Mouse (Mus musculus) stomach, postnatal 0 days (tissue): Measurements from ENCODE around the gene Abr. TPM values are rescaled to one million over a fixed set of nuclear protein-coding genes. Genes with fewer than 3 reads are reported as not detected.

ENCODE experiments used
- ATAC-seq: fragments of 200-750 bp; cut with Nextera tagmentation; 2 replicates; pipeline ENCODE4 v1.8.0; 2017; ENCODE audit not compliant: low FRiP score, low TSS enrichment
- DNase-seq: peaks from one replicate; pipeline ENCODE4 v3.0.0-alpha.2; 2016; ENCODE audit warnings: low spot score
- H3K27ac ChIP-seq: fragments of 300-500 bp; sonication (generic); replicated peaks from 2 replicates; pipeline ENCODE4 v1.5.1; 2014; ENCODE audit warnings: mild to moderate bottlenecking, control low read depth
- H3K27me3 ChIP-seq: fragments of 300-500 bp; sonication (generic); 2 replicates; pipeline ENCODE4 v1.6.1; 2014; ENCODE audit warnings: low read length; ENCODE audit not compliant: control insufficient read depth, insufficient read depth
- H3K36me3 ChIP-seq: fragments of 300-500 bp; sonication (generic); 2 replicates; pipeline ENCODE4 v1.6.1; 2014; ENCODE audit warnings: low read length, mixed read lengths; ENCODE audit not compliant: control insufficient read depth, insufficient read depth
- H3K4me1 ChIP-seq: fragments of 300-500 bp; sonication (generic); replicated peaks from 2 replicates; pipeline ENCODE4 v1.6.1; 2014; ENCODE audit warnings: antibody characterized with exemption; ENCODE audit not compliant: control insufficient read depth, insufficient read depth
- H3K4me2 ChIP-seq: fragments of 300-500 bp; sonication (generic); replicated peaks from 2 replicates; pipeline ENCODE4 v1.6.1; 2014; ENCODE audit warnings: low read depth, mild to moderate bottlenecking, control low read depth, moderate library complexity
- H3K4me3 ChIP-seq: fragments of 300-500 bp; sonication (generic); 2 replicates; pipeline ENCODE4 v1.5.1; 2014; ENCODE audit warnings: low read depth, low read length, control low read depth
- H3K9ac ChIP-seq: fragments of 300-500 bp; sonication (generic); 2 replicates; pipeline ENCODE4 v1.6.1; 2014; ENCODE audit warnings: mild to moderate bottlenecking, low read length, control low read depth, mixed read lengths
- H3K9me3 ChIP-seq: fragments of 300-500 bp; sonication (generic); 2 replicates; pipeline ENCODE4 v1.6.1; 2016; ENCODE audit warnings: low read length; ENCODE audit not compliant: control insufficient read depth
- CTCF ChIP-seq: IDR thresholded peaks from 2 replicates; pipeline ENCODE4 v1.5.1; 2016; ENCODE audit warnings: antibody characterized with exemption, low read depth, mild to moderate bottlenecking, moderate library complexity
- EP300 ChIP-seq: optimal IDR thresholded peaks from 2 replicates; pipeline ENCODE3; 2016; ENCODE audit warnings: antibody characterized with exemption
- whole genome bisulfite sequencing: fragments of 180-500 bp; shearing (Covaris S2); extraction: QIAGEN DNeasy Blood & Tissue Kit; methylation state at CpG from one replicate; pipeline ENCODE4 v1.1.7; 2014; 5-methylcytosine and 5-hydroxymethylcytosine counted together
- polyA plus RNA-seq: library from polyadenylated mRNA; unstranded; fragments of >200 nt; fragmentation: Nextera tagmentation; extraction: Ambion mirVana; gene quantifications from 2 replicates; pipeline ENCODE4 v1.2.1, GENCODE M21; 2015

Gene Abr
- polyA plus RNA-seq, 1 experiment from 2014 or later: 19.3 TPM

DNA sequence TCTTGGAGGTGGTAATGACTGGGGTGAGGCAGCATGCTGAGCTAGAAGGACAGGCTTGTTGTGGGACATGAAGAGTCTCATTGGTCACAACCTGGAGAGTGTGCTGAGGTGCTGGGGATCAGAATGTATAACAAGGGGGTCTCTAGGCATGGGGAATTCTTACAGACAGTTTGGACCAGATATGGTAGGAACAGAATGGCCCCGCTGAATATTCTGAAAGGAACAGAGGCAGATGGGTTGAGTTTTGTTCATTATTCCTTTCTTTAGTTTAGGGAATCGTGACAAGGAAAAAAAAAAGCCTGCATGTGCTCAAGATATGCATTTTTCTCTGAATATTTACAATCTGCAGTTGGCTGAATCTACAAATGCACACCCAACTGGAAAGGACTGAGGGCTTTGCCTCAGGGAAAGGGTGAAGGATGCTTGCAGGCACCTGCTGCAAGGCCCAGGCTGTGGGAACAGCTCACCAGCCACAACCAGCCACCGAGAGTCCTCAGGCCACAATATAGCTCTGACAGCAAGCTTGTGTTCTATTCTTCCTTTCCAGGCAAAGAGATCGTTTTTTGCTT is 73.9 kb downstream of the Abr start:
- H3K4me2 ChIP-seq: no peak overlapping the region
- no peak overlapping the region for H3K9ac ChIP-seq
- TF ChIP-seq CTCF (no peak), EP300 (no peak)
- no peaks in the 10 kb centered on the region for H3K27me3 ChIP-seq
- H3K27ac ChIP-seq: no peak overlapping the region
- no peak overlapping the region for H3K4me3 ChIP-seq
- no peaks in the 10 kb centered on the region for H3K4me1 ChIP-seq
- H3K9me3 ChIP-seq: no peaks in the 10 kb centered on the region
- H3K36me3 ChIP-seq: no peaks in the 10 kb centered on the region
- DNase-seq (no peak), ATAC-seq (no peak)
- 77% methylated on average over 4 of the region's 4 CpGs for whole genome bisulfite sequencing

- no peaks in the 10 kb centered on the region for H3K27me3 ChIP-seq
- no peak overlapping the region for H3K4me3 ChIP-seq
- no peak for ATAC-seq
- H3K4me1 ChIP-seq: no peaks in the 10 kb centered on the region
- H3K27ac ChIP-seq: no peak overlapping the region
- no peaks in the 10 kb centered on the region for H3K9me3 ChIP-seq
- no peaks in the 10 kb centered on the region for H3K36me3 ChIP-seq
- 73% methylated on average over 5 of the region's 5 CpGs for WGBS
- no peak for DNase-seq
- TF ChIP-seq EP300: no peak
- no peak for TF ChIP-seq CTCF
- H3K9ac ChIP-seq: no peak overlapping the region
- no peak overlapping the region for H3K4me2 ChIP-seq
Measured at GRCm38 (mm10) chr11:76547420-76547819, 74.7 kb downstream of the Abr start.

DNA sequence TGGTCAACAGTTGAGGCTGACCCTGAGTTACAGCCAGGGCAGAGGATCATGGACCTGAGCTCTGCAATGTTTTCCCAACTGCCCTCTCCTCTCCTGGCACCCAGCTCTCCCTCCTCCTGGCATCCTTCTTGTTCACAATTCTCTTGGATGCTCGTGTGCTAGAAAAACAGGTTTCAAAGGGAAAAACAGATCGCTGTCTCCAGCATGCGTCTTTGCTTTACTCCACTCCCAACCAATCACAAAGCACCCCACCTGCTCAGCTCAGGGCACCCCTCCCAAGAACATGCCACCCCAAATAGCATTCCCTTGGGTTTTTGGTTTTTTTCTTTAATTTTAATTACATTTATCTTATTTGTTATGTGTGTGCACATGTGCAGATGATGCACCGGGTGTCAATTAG is 75.7 kb downstream of the Abr start:
- H3K4me3 ChIP-seq: no peak overlapping the region
- TF ChIP-seq CTCF (no peak), EP300 (no peak)
- H3K36me3 ChIP-seq: no peaks in the 10 kb centered on the region
- H3K9ac ChIP-seq: no peak overlapping the region
- WGBS: 62% methylated on average over 4 of the region's 4 CpGs
- no peak overlapping the region for H3K27ac ChIP-seq
- H3K27me3 ChIP-seq: no peaks in the 10 kb centered on the region
- no peak overlapping the region for H3K4me2 ChIP-seq
- no peaks in the 10 kb centered on the region for H3K9me3 ChIP-seq
- ATAC-seq (no peak), DNase-seq (no peak)
- no peaks in the 10 kb centered on the region for H3K4me1 ChIP-seq

- Histone ChIP-seq H3K9me3 (no peaks in the 10 kb centered on the region), H3K27me3 (no peaks in the 10 kb centered on the region), H3K27ac (no peak overlapping the region), H3K4me2 (no peak overlapping the region), H3K9ac (no peak overlapping the region), H3K36me3 (no peaks in the 10 kb centered on the region), H3K4me3 (no peak overlapping the region), H3K4me1 (no peaks in the 10 kb centered on the region)
- 66% methylated on average over 5 of the region's 5 CpGs for WGBS
- TF ChIP-seq CTCF (no peak), EP300 (no peak)
- DNase-seq: no peak
- ATAC-seq: no peak
Measured at GRCm38 (mm10) chr11:76543300-76543699, 78.8 kb downstream of the Abr start.

DNA sequence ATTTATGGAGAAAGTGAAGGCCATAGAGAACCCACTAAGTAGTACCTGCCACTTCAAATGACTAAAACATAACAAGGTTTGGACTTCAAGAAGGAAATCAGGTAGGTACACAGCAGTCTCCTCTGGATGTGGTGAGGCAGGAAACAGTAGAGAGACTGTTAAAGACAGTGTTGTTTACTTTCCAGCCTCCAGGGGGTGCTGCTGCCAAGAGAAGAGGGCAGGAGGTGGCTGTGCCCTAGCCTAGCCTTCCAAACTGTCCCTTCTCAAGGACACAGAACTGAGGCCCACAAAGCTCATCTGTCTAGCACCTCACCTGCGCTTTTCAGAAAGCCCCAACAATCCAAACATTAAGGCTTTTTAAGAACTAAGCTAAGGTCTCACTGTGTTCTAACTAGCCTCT is 81.1 kb downstream of the Abr start:
- Histone ChIP-seq H3K4me2 (no peak overlapping the region), H3K9me3 (no peaks in the 10 kb centered on the region), H3K36me3 (no peaks in the 10 kb centered on the region), H3K9ac (no peak overlapping the region), H3K4me1 (no peaks in the 10 kb centered on the region), H3K27me3 (no peaks in the 10 kb centered on the region), H3K27ac (no peak overlapping the region), H3K4me3 (no peak overlapping the region)
- ATAC-seq: peak; percentile 84
- DNase-seq: peak; percentile 73
- TF ChIP-seq CTCF (peak; percentile 92), EP300 (no peak)
- 18% methylated on average over 1 of the region's 1 CpGs for WGBS

GRCm38 (mm10) chr11:76537401-76537800 is 84.7 kb downstream of the Abr start:
- H3K27ac ChIP-seq: no peak overlapping the region
- DNase-seq: no peak
- no peak overlapping the region for H3K9ac ChIP-seq
- ATAC-seq: no peak
- H3K27me3 ChIP-seq: no peaks in the 10 kb centered on the region
- no peak overlapping the region for H3K4me2 ChIP-seq
- WGBS: 74% methylated on average over 3 of the region's 3 CpGs
- no peaks in the 10 kb centered on the region for H3K4me1 ChIP-seq
- no peak for TF ChIP-seq EP300
- no peak for TF ChIP-seq CTCF
- no peaks in the 10 kb centered on the region for H3K36me3 ChIP-seq
- no peak overlapping the region for H3K4me3 ChIP-seq
- no peaks in the 10 kb centered on the region for H3K9me3 ChIP-seq
